7 mouse cellular contexts compared by ENCODE assay signal in genomic region chr5:64487698-64488398, GRCm38 (mm10).
DNase-seq lines count a peak whose midpoint lies in the region; ATAC-seq lines count a peak whose summit lies in the region.

No protein-coding gene starts in this region.

- no peak overlapping the region for H3K4me3 ChIP-seq in intestine, embryonic 16.5 days (ENCODE audit: low read length)

- no peaks in the 10 kb centered on the region for H3K36me3 ChIP-seq in intestine, embryonic 16.5 days (ENCODE audit: control insufficient read depth, insufficient read depth, low read length)

- 0 out of 2 replicates have a peak overlapping the region, but pooled peaks have one; percentile 29 for H3K27ac ChIP-seq in intestine, embryonic 16.5 days (ENCODE audit: low read length)

- DNase-seq in CD4-positive helper T cell, adult 2 months (ENCODE audit: low read depth, low spot score) = peak; percentile 92
- peak; percentile 29 for DNase-seq in NIH3T3 (ENCODE audit: low read depth)
- peak; percentile 92 for DNase-seq in naive thymus-derived CD4-positive, alpha-beta T cell, adult 2 months (ENCODE audit: low read depth)
- DNase-seq in gastrocnemius, postnatal 10 days = no peak
- DNase-seq in neural tube, embryonic 10.5 days (ENCODE audit: extremely low spot score, low spot score) = no peak
- DNase-seq in embryo, embryonic 11 days = no peak

- 58% methylated on average over 14 of the region's 14 CpGs for WGBS in intestine, embryonic 16.5 days

- H3K4me1 ChIP-seq in intestine, embryonic 16.5 days (ENCODE audit: control insufficient read depth, insufficient read depth, low read length) = no peaks in the 10 kb centered on the region

- no peaks in the 10 kb centered on the region for H3K27me3 ChIP-seq in intestine, embryonic 16.5 days (replicated peaks; ENCODE audit: control insufficient read depth, insufficient read depth, low read length)

- no peak overlapping the region for H3K4me2 ChIP-seq in intestine, embryonic 16.5 days (ENCODE audit: low read depth, low read length)

- ATAC-seq in intestine, embryonic 16.5 days = no peak

- no peak overlapping the region for H3K9ac ChIP-seq in intestine, embryonic 16.5 days (ENCODE audit: low read depth, low read length)

- H3K9me3 ChIP-seq in intestine, embryonic 16.5 days (ENCODE audit: control insufficient read depth, low read length) = no peaks in the 10 kb centered on the region

Comparison
In these comparisons a context has a peak if more than half of its experiments do, and no peak if none do; other contexts are left out.
1. DNase-seq: peak in CD4-positive helper T cell, adult 2 months (single experiment), NIH3T3 (single experiment) and naive thymus-derived CD4-positive, alpha-beta T cell, adult 2 months (single experiment); none in gastrocnemius, postnatal 10 days (single experiment), neural tube, embryonic 10.5 days (single experiment) and embryo, embryonic 11 days (single experiment).